ENCODE assay signal across 26 mouse cellular contexts in the genomic region with DNA sequence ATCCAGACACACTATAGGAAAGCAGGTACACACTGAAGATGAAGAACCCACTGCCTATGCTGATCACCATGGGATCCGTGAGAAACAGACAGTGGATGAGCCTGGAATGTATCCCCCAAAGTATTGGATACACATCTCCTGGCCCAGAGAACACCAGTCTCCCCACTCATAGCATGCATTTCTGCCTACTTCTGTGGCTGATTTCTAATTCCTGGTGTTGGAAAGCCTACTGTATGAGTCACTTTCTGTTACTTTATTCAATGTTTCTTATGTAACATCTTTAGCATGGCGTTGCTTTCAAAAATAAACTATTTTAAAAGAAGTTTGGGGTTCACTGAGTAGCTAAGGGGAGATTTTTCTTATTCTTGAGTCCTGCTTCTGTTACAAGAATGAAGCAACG. TPM values are rescaled to one million over a fixed set of nuclear protein-coding genes. Genes with fewer than 3 reads are reported as not detected.
"Had no signal": no experiment of that assay in that cellular context is flagged by ENCODE, and none has a peak within 500 bp of the region (broad histone marks: within the 10 kb centered on the region; RNA-seq: fewer than 3 reads in every experiment).

No protein-coding gene starts in this region.

- H3K4me1 ChIP-seq: liver, embryonic 13.5 days; megakaryocyte, embryonic 14.5 days; midbrain, embryonic 10.5 days; midbrain, embryonic 15.5 days; neural tube, embryonic 12.5 days; neural tube, embryonic 15.5 days; stomach, embryonic 15.5 days had no signal

- H3K9me3 ChIP-seq: liver, embryonic 13.5 days; midbrain, embryonic 10.5 days; midbrain, embryonic 15.5 days; neural tube, embryonic 12.5 days; neural tube, embryonic 15.5 days; stomach, embryonic 15.5 days had no signal

- H3K27me3 ChIP-seq: liver, embryonic 13.5 days; megakaryocyte, embryonic 14.5 days; midbrain, embryonic 15.5 days; neural tube, embryonic 12.5 days; neural tube, embryonic 15.5 days; stomach, embryonic 15.5 days had no signal

- DNase-seq: kidney, adult 2 months; kidney, postnatal 25 days; layer of hippocampus, adult 9-11 months; liver, embryonic 13.5 days; lung, embryonic 14.5 days; right cerebral cortex, postnatal 4 days; thymus, adult 18-20 months; thymus, postnatal 36 days had no signal

- H3K4me3 ChIP-seq: layer of hippocampus, adult 2 months; liver, embryonic 13.5 days; megakaryocyte, embryonic 14.5 days; midbrain, embryonic 10.5 days; midbrain, embryonic 15.5 days; neural tube, embryonic 12.5 days; neural tube, embryonic 15.5 days; stomach, embryonic 15.5 days had no signal

- H3K9ac ChIP-seq: liver, embryonic 13.5 days; lung, embryonic 14.5 days; midbrain, embryonic 15.5 days; neural tube, embryonic 12.5 days; neural tube, embryonic 15.5 days; stomach, embryonic 15.5 days had no signal

- ATAC-seq: intestine, postnatal 0 days; lung, postnatal 0 days; midbrain, embryonic 15.5 days had no signal

- H3K4me2 ChIP-seq: liver, embryonic 13.5 days; lung, embryonic 14.5 days; midbrain, embryonic 15.5 days; neural tube, embryonic 12.5 days; neural tube, embryonic 15.5 days; stomach, embryonic 15.5 days had no signal

- H3K27ac ChIP-seq: kidney, postnatal 0 days; layer of hippocampus, adult 2 months; liver, embryonic 13.5 days; midbrain, embryonic 10.5 days; midbrain, embryonic 15.5 days; neural tube, embryonic 12.5 days; neural tube, embryonic 15.5 days; stomach, embryonic 15.5 days had no signal

- H3K36me3 ChIP-seq: liver, embryonic 13.5 days; midbrain, embryonic 10.5 days; midbrain, embryonic 15.5 days; neural tube, embryonic 12.5 days; neural tube, embryonic 15.5 days; stomach, embryonic 15.5 days had no signal

RNA-seq across cellular contexts. Expression of a gene that starts 20.7 kb away (rescaled TPM):
- polyA plus RNA-seq: intestine, embryonic 14.5 days; intestine, postnatal 0 days; kidney, adult 2 months; kidney, embryonic 14.5 days; kidney, postnatal 0 days; large intestine, adult 2 months; limb, embryonic 11.5 days; limb, embryonic 14.5 days; liver, adult 2 months; liver, embryonic 13.5 days; liver, embryonic 16.5 days; lung, embryonic 14.5 days; lung, postnatal 0 days; midbrain, embryonic 10.5 days; midbrain, embryonic 15.5 days; neural tube, embryonic 12.5 days; neural tube, embryonic 15.5 days; stomach, embryonic 15.5 days; testis, adult 2 months had no signal

RNA-seq across cellular contexts. Expression of a gene that starts 54.4 kb away (rescaled TPM):
- polyA plus RNA-seq: intestine, embryonic 14.5 days; intestine, postnatal 0 days; kidney, embryonic 14.5 days; kidney, postnatal 0 days; large intestine, adult 2 months; limb, embryonic 11.5 days; limb, embryonic 14.5 days; liver, adult 2 months; liver, embryonic 13.5 days; liver, embryonic 16.5 days; lung, embryonic 14.5 days; lung, postnatal 0 days; midbrain, embryonic 10.5 days; midbrain, embryonic 15.5 days; neural tube, embryonic 12.5 days; neural tube, embryonic 15.5 days; stomach, embryonic 15.5 days had no signal
